Mouse (Mus musculus): Measurements from ENCODE around the gene Myo9b.
A peak's percentile ranks its signal among the peaks of the same experiment; 100 is the strongest.

- TF ChIP-seq CTCF (IDR thresholded peaks at IDR 0.05; ENCODE audit: low read depth) (peak; percentile 50), EP300 (IDR thresholded peaks at IDR 0.05; ENCODE audit: low read depth) (no peak)
Observed at GRCm38 (mm10) chr8:71261234-71261633, 11.3 kb upstream of the Myo9b start.

Measured in liver, postnatal 0 days (tissue).